Mouse (Mus musculus): ENCODE results near the gene Loxl3.

- TF ChIP-seq POLR2A (IDR thresholded peaks at IDR 0.05; ENCODE audit: borderline replicate concordance, low read depth, low read length) (no peak), CTCF (IDR thresholded peaks at IDR 0.05; ENCODE audit: low read depth, low read length) (no peak)
Measured at GRCm38 (mm10) chr6:83032769-83033191, 1.2 kb upstream of the Loxl3 start.
